Mouse (Mus musculus): ENCODE results near the gene Rmnd1.

GRCm38 (mm10) chr10:4404895-4405491, 27.2 kb downstream of the Rmnd1 start:
- TF ChIP-seq CTCF (IDR thresholded peaks at IDR 0.05; ENCODE audit: low read depth) = peak; percentile 81
- TF ChIP-seq EP300 (IDR thresholded peaks at IDR 0.05; ENCODE audit: low read depth) = no peak
